Mouse (Mus musculus): ENCODE measurements around the gene Gm10668. TPM values are rescaled to one million over a fixed set of nuclear protein-coding genes. Genes with fewer than 3 reads are reported as not detected.
"Not testable (repeated sequence)": the region's sequence is repeated elsewhere in the genome, so short reads cannot be mapped to it uniquely, and the experiment has no call there.

Gene Gm10668
- not detected in 2 replicates for total RNA-seq (2012; rRNA removed)

GRCm38 (mm10) chr7:20730524-20730923, at the start of gene Gm10668:
Gene Gm10668, minus strand, starts transcription at chr7:20730624.
- H3K9me3 ChIP-seq (ENCODE audit: control insufficient read depth, insufficient read depth, low read depth, low read length); H3K4me3 ChIP-seq (ENCODE audit: insufficient read depth in 1 of 2, low read depth in 1 of 2, low read length in 2 of 2, poor library complexity in 1 of 2, severe bottlenecking in 1 of 2); H3K4me1 ChIP-seq (ENCODE audit: control insufficient read depth in 2 of 2, insufficient read depth in 2 of 2, low read length in 2 of 2, poor library complexity in 1 of 2); in situ Hi-C loops (cut with MboI; ENCODE audit: low sequenced_read_pairs in 2 of 2, unreplicated experiment in 2 of 2); DNase-seq (ENCODE audit: low read depth, low spot score); H3K9ac ChIP-seq (ENCODE audit: insufficient read depth, low read depth, low read length, poor library complexity, severe bottlenecking); H3K36me3 ChIP-seq (ENCODE audit: control insufficient read depth, insufficient read depth, low read length, poor library complexity, severe bottlenecking); H3K27ac ChIP-seq (ENCODE audit: insufficient read depth, low read depth, low read length, poor library complexity, severe bottlenecking): not testable (repeated sequence)

- H3K4me1 ChIP-seq (ENCODE audit: control insufficient read depth in 2 of 2, insufficient read depth in 2 of 2, low read length in 2 of 2, poor library complexity in 1 of 2); DNase-seq (ENCODE audit: low read depth, low spot score); in situ Hi-C loops (cut with MboI; ENCODE audit: low sequenced_read_pairs in 2 of 2, unreplicated experiment in 2 of 2); H3K9me3 ChIP-seq (ENCODE audit: control insufficient read depth, insufficient read depth, low read depth, low read length); H3K27ac ChIP-seq (ENCODE audit: insufficient read depth, low read depth, low read length, poor library complexity, severe bottlenecking); H3K4me3 ChIP-seq (ENCODE audit: insufficient read depth in 1 of 2, low read depth in 1 of 2, low read length in 2 of 2, poor library complexity in 1 of 2, severe bottlenecking in 1 of 2); H3K9ac ChIP-seq (ENCODE audit: insufficient read depth, low read depth, low read length, poor library complexity, severe bottlenecking); H3K36me3 ChIP-seq (ENCODE audit: control insufficient read depth, insufficient read depth, low read length, poor library complexity, severe bottlenecking): not testable (repeated sequence)
These were observed 40.5 kb upstream of the Gm10668 start, which contains the start of gene Vmn1r112 for GRCm38 (mm10) chr7:20770885-20771284. Gene Vmn1r112, plus strand, starts transcription at chr7:20771185.

GRCm38 (mm10) chr7:20703116-20703515, 27.3 kb downstream of the Gm10668 start, which contains the start of gene Vmn1r111:
Gene Vmn1r111, minus strand, starts transcription at chr7:20703216.
- H3K36me3 ChIP-seq (ENCODE audit: control insufficient read depth, insufficient read depth, low read length, poor library complexity, severe bottlenecking); DNase-seq (ENCODE audit: low read depth, low spot score); H3K9me3 ChIP-seq (ENCODE audit: control insufficient read depth, insufficient read depth, low read depth, low read length); H3K4me3 ChIP-seq (ENCODE audit: insufficient read depth in 1 of 2, low read depth in 1 of 2, low read length in 2 of 2, poor library complexity in 1 of 2, severe bottlenecking in 1 of 2); H3K27ac ChIP-seq (ENCODE audit: insufficient read depth, low read depth, low read length, poor library complexity, severe bottlenecking); H3K4me1 ChIP-seq (ENCODE audit: control insufficient read depth in 2 of 2, insufficient read depth in 2 of 2, low read length in 2 of 2, poor library complexity in 1 of 2); in situ Hi-C loops (cut with MboI; ENCODE audit: low sequenced_read_pairs in 2 of 2, unreplicated experiment in 2 of 2); H3K9ac ChIP-seq (ENCODE audit: insufficient read depth, low read depth, low read length, poor library complexity, severe bottlenecking): not testable (repeated sequence)

Other genes starting within 250 kb of the Gm10668 start
- gene Vmn1r103, start 220.1 kb downstream of the Gm10668 start, total RNA-seq (2012; rRNA removed) = not detected in 2 replicates
- gene Vmn1r104, start 196.8 kb downstream of the Gm10668 start, total RNA-seq (2012; rRNA removed) = not detected in 2 replicates
- gene Gm5726, start 184.9 kb downstream of the Gm10668 start, total RNA-seq (2012; rRNA removed) = not detected in 2 replicates
- not detected in 2 replicates for gene Gm4141, start 154.4 kb downstream of the Gm10668 start, total RNA-seq (2012; rRNA removed)
- gene Gm4513, start 131.6 kb downstream of the Gm10668 start, total RNA-seq (2012; rRNA removed) = not detected in 2 replicates
- not detected in 2 replicates for gene Vmn1r107, start 61.7 kb downstream of the Gm10668 start, total RNA-seq (2012; rRNA removed)
- not detected in 2 replicates for gene Vmn1r111, start 27.4 kb downstream of the Gm10668 start, total RNA-seq (2012; rRNA removed)
- gene Vmn1r112, start 40.6 kb upstream of the Gm10668 start, total RNA-seq (2012; rRNA removed) = not detected in 2 replicates
- not detected in 2 replicates for gene Vmn1r113, start 56.7 kb upstream of the Gm10668 start, total RNA-seq (2012; rRNA removed)
- gene Vmn1r114, start 81.6 kb upstream of the Gm10668 start, total RNA-seq (2012; rRNA removed) = not detected in 2 replicates
- gene Vmn1r115, start 114.4 kb upstream of the Gm10668 start, total RNA-seq (2012; rRNA removed) = not detected in 2 replicates
- not detected in 2 replicates for gene Vmn1r116, start 141.6 kb upstream of the Gm10668 start, total RNA-seq (2012; rRNA removed)
- gene Vmn1r117, start 153.5 kb upstream of the Gm10668 start, total RNA-seq (2012; rRNA removed) = not detected in 2 replicates
- not detected in 2 replicates for gene Vmn1r118, start 181.7 kb upstream of the Gm10668 start, total RNA-seq (2012; rRNA removed)